Mouse (Mus musculus) right cerebral cortex, postnatal 14 days (tissue): ENCODE measurements at regions not wholly inside any gene's neighbourhood (a gene's known extent, or its start where the extent isn't known, plus 50 kb on each side); places are given as distances from the start of the nearest gene placed in this dataset.

Source experiments
- DNase-seq: peaks from one replicate; pipeline ENCODE4 v3.0.0; 2022

DNA sequence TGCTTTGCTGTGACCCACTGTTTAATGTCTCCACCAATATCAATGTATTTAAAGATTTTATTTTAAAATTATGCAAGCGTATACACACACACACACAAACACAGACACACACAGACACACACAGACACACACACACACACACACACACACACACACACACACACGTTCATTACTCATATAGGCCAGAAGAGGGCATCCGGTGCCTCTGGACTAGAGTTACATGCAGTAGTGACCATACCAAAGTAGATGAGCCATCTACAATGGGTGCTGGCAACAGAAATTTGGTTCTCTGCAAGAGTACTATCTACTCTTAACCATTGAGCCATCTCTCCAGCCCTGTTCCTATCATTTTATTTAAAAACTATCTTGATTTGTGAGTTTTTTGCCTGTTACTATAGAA is 130.2 kb upstream of the Fstl4 start:
- no peak for DNase-seq

GRCm38 (mm10) chr11:52635716-52636389 is 128.6 kb upstream of the Fstl4 start:
- no peak for DNase-seq

- no peak for DNase-seq
Measured at GRCm38 (mm10) chr11:52638939-52639338, 125.5 kb upstream of the Fstl4 start.

DNA sequence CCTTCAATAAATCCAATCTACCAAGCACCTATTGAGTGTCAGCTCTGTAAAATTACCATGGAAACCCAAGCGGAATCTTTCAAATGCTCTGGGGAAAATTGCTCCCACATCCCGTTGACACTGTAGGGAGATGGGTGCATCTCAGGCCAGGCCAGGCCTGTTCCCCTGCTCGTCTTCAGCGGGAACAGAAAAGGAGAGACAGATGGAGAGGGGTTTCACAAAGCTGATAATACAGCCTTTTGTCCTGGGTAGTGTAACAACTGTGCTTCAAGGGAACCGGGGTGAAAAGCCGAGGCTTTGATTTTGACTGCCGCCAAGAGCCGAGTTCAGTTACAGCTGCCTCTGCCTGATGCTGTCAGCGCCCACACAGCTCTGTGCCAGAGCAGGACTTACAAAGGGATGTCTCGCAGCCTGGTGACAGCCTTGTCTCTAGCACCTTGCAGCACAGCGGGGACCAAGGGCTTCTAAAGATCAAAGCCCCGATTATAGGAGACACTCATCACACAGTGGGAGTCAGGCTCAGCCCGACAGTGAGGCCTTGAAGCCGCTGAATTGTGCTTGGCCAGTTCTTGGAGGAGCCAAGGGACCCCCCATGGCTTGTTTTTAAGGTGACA is 122.6 kb upstream of the Fstl4 start:
- no peak for DNase-seq

- DNase-seq = no peak
Measured at GRCm38 (mm10) chr11:52644081-52644768, 120.2 kb upstream of the Fstl4 start.

GRCm38 (mm10) chr11:52648176-52648839 is 116.1 kb upstream of the Fstl4 start:
- DNase-seq = no peak

DNA sequence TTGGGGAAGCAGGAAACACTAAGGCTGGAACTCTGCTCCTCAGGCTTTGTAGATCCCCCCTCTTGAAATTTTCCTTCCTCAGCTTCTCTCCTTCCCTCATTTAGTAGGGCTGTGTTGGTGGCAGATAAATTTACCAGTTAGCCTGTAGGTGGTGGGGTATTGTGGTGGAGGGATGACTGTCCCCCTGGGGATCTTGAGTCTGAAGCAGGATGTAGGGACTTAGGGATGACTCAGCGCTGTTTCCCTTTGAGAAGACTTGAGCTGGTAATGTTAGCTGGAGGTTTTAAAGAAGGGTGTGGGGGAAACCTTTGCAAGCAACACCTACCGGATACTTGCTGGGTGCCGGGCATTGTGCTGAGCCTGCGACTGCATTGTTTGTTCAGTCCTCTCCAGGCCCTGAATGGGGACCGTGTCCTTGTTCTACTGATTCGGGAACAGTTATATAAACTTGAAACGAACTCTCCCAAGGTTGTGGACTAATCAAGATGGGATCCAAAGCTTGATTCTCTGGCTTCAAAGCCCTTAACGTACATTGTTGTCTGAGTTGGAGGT is 115.5 kb upstream of the Fstl4 start:
- no peak for DNase-seq

DNA sequence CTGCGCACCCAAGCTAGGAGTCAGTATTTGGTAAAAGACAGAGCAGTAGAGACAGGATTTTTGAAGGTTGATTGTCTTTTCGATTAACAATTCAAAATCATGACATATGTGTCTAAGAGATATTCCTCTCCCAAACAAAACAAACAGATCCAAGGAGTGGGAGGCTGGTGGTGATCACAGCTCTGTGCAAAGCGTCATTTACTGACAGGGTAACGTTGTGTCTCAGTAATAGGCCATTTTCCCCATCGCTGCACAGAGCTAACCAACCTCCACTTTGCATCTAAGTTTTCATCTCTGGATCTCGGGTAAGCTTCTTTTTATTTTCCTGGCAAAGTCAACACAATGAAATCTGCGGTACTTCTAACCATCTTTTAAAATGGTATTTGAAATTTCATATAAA is 109.8 kb upstream of the Fstl4 start:
- no peak for DNase-seq

GRCm38 (mm10) chr11:52655720-52656474 is 108.5 kb upstream of the Fstl4 start:
- no peak for DNase-seq

GRCm38 (mm10) chr11:52661234-52661633 is 103.2 kb upstream of the Fstl4 start:
- DNase-seq = no peak

DNA sequence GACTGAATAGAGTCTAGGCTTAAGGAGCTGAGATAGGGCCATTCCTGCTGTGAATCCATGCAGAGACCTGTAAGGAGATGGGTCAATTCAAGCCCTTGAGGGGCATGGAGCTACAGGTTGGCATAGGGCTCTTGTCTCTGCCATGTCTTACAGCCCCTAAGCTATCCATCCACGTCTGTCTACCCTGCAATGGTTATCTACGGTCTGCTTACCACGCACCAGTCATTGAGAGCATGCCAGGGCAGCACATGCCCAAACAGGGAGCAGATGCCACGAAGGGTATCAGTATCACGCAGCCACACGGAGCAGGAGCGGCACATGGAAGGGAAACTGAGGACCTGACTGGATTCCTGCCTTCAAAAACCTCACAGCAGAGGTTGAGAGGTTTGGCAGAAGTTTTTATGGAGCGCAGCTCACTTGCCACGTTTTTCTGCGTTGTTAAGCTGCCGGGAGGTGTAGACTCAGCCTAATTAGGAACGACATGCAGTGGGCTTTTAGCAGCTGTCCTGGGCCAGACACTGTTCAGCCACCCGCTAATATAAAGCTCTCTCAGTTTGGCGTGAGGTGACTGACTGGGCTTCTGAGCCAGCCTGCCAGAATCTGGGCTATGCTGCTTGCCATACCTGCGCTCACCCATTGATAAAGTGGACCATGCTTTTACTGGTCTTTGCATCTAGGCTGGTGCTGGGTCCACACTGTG is 102.4 kb upstream of the Fstl4 start:
- no peak for DNase-seq

- DNase-seq = no peak
Measured at GRCm38 (mm10) chr11:52665343-52665742, 99.1 kb upstream of the Fstl4 start.

- DNase-seq = no peak
Measured at GRCm38 (mm10) chr11:52675022-52675421, 89.4 kb upstream of the Fstl4 start.

DNA sequence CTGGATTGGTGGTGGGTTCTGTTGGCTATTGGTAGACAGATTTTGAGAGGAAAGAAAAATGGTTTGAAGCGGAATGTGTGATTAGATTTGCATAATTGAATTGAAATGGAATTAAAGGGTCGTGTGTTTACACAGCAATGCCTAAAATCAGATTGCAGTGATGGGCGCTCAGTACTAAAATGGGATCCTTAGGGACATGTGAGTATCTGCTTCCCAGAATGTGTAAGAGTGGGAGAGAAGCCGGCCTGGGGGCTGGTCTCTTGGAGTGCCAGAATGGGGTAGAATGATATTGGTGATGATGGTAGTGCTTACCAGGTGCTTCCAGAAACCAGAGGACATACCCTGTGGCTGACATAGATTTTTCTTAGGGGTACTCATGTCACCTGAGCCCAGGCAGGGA is 86.2 kb upstream of the Fstl4 start:
- DNase-seq = no peak

- no peak for DNase-seq
Measured at GRCm38 (mm10) chr11:52685436-52685835, 79.0 kb upstream of the Fstl4 start.

DNA sequence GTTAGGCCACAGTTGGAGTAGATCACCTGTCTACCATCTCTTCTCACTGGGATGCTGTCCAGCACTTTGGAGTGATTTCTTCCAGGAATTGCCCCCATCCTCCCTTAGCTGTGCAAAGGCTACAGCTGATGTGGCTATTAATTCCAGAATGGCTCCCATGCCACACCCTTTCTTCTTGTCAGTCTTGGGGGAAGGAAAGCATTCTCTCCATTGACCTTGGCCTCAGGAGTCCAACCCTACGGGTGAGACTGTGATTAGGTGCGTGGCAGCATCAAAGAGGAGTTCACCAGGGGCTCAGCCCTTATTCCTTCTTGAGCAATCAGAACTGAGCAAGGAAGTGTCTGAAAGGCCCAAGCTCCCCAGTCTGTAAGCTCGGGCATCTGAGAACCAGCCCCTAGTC is 71.7 kb upstream of the Fstl4 start:
- no peak for DNase-seq

- DNase-seq = no peak
Measured at GRCm38 (mm10) chr11:52701682-52702081, 62.8 kb upstream of the Fstl4 start.

GRCm38 (mm10) chr11:52703391-52703790 is 61.0 kb upstream of the Fstl4 start:
- DNase-seq = no peak
